Mouse (Mus musculus) thymus, postnatal 0 days (tissue): ENCODE data around the gene Gpr152. TPM values are rescaled to one million over a fixed set of nuclear protein-coding genes. Genes with fewer than 3 reads are reported as not detected.
"Not testable (repeated sequence)": the region's sequence is repeated elsewhere in the genome, so short reads cannot be mapped to it uniquely, and the experiment has no call there.

Experiments used
- DNase-seq: peaks from one replicate; pipeline ENCODE4 v3.0.0-alpha.2; 2015; ENCODE audit warnings: low spot score
- polyA plus RNA-seq: library from polyadenylated mRNA; unstranded; fragments of >200 nt; fragmentation: Nextera tagmentation; extraction: Ambion mirVana; gene quantifications from 2 replicates; pipeline ENCODE4 v1.2.1, GENCODE M21; 2015

Gene Gpr152
- polyA plus RNA-seq, 1 experiment from 2014 or later: 0.03 TPM

- no peak for DNase-seq
Measured at GRCm38 (mm10) chr19:4108535-4108934, 31.1 kb upstream of the Gpr152 start.

- DNase-seq: no peak
Measured at GRCm38 (mm10) chr19:4112063-4112960, 27.3 kb upstream of the Gpr152 start.

- DNase-seq: no peak
Measured at GRCm38 (mm10) chr19:4113186-4113805, 26.3 kb upstream of the Gpr152 start.

GRCm38 (mm10) chr19:4113806-4114230 lies 25.8 kb upstream of the Gpr152 start:
- DNase-seq: peak; percentile 66

- no peak for DNase-seq
Measured at GRCm38 (mm10) chr19:4114551-4114950, 25.0 kb upstream of the Gpr152 start.

GRCm38 (mm10) chr19:4115144-4115543 lies 24.4 kb upstream of the Gpr152 start:
- DNase-seq: no peak

- DNase-seq: no peak
Measured at GRCm38 (mm10) chr19:4115816-4116215, 23.8 kb upstream of the Gpr152 start.

- DNase-seq: no peak
Measured at GRCm38 (mm10) chr19:4117006-4117405, 22.6 kb upstream of the Gpr152 start.

- no peak for DNase-seq
Measured at GRCm38 (mm10) chr19:4118350-4118749, 21.2 kb upstream of the Gpr152 start.

- DNase-seq: peak; percentile 84
Measured at GRCm38 (mm10) chr19:4119716-4120487, 19.7 kb upstream of the Gpr152 start.

- no peak for DNase-seq
Measured at GRCm38 (mm10) chr19:4120496-4120895, 19.1 kb upstream of the Gpr152 start.

GRCm38 (mm10) chr19:4121097-4121805 lies 18.3 kb upstream of the Gpr152 start:
- DNase-seq: peak; percentile 100

GRCm38 (mm10) chr19:4121896-4122295 lies 17.7 kb upstream of the Gpr152 start:
- DNase-seq: not testable (repeated sequence)

GRCm38 (mm10) chr19:4122411-4123370 lies 16.9 kb upstream of the Gpr152 start:
- no peak for DNase-seq

- no peak for DNase-seq
Measured at GRCm38 (mm10) chr19:4124432-4124831, 15.2 kb upstream of the Gpr152 start.

- DNase-seq: not testable (repeated sequence)
Measured at GRCm38 (mm10) chr19:4125268-4125667, 14.3 kb upstream of the Gpr152 start.

GRCm38 (mm10) chr19:4125741-4126696 lies 13.6 kb upstream of the Gpr152 start, which contains the start of gene Aip:
Gene Aip (minus strand): TSS chr19:4125858.
- peak; percentile 99 for DNase-seq

GRCm38 (mm10) chr19:4126759-4127495 lies 12.7 kb upstream of the Gpr152 start:
- peak; percentile 32 for DNase-seq
